Mouse (Mus musculus) CH12.LX (cell line): ENCODE measurements around the gene Tmem54. TPM values are rescaled to one million over a fixed set of nuclear protein-coding genes. Genes with fewer than 3 reads are reported as not detected.

ENCODE experiments used
- DNase-seq: peaks from one replicate; pipeline ENCODE4 v3.0.0-alpha.2; 2013; ENCODE audit errors: extremely low read depth
- H3K27ac ChIP-seq: 2 replicates; pipeline ENCODE4 v1.5.1; 2012; ENCODE audit warnings: low read depth, mild to moderate bottlenecking, control low read depth, moderate library complexity; ENCODE audit not compliant: insufficient read depth
- H3K27me3 ChIP-seq: replicated peaks from 2 replicates; pipeline ENCODE3; 2012; ENCODE audit warnings: inconsistent platforms
- H3K36me3 ChIP-seq, 2 experiments: replicated peaks in 1 of 2; 2 replicates each; pipeline versions ENCODE3 to v1.6.1; 2012; ENCODE audit warnings: inconsistent platforms in 1 of 2, low read length in 1 of 2, mild to moderate bottlenecking in 1 of 2, mixed read lengths in 1 of 2, moderate library complexity in 1 of 2; ENCODE audit not compliant: control insufficient read depth in 1 of 2, insufficient read depth in 1 of 2
- H3K4me1 ChIP-seq, 2 experiments: 2 replicates each; pipeline ENCODE4 v1.6.1; 2012; ENCODE audit warnings: inconsistent platforms in 1 of 2, moderate library complexity in 1 of 2; ENCODE audit not compliant: insufficient read depth in 2 of 2, control insufficient read depth in 1 of 2
- H3K4me2 ChIP-seq: 2 replicates; pipeline ENCODE4 v1.6.1; 2012; ENCODE audit warnings: low read depth, mild to moderate bottlenecking, control low read depth; ENCODE audit not compliant: poor library complexity, insufficient read depth, severe bottlenecking
- H3K4me3 ChIP-seq, 3 experiments: fragments of 150-350 bp in 1 of 3; sonication (generic) in 1 of 3; replicated peaks in 1 of 3; 2 replicates each; pipeline versions ENCODE3 to v1.5.1; 2011 to 2012; ENCODE audit warnings: low read depth in 2 of 3, low read length in 2 of 3, mild to moderate bottlenecking in 2 of 3, moderate library complexity in 2 of 3, control low read depth in 1 of 3, improper control_type of control experiment in 1 of 3, inconsistent platforms in 1 of 3, mixed read lengths in 1 of 3; ENCODE audit not compliant: poor library complexity in 1 of 3
- H3K79me2 ChIP-seq: replicated peaks from 2 replicates; pipeline ENCODE4 v1.6.1; 2012; ENCODE audit warnings: mild to moderate bottlenecking, moderate library complexity; ENCODE audit not compliant: control insufficient read depth, poor library complexity, insufficient read depth, severe bottlenecking; ENCODE audit errors: extremely low read depth
- H3K9ac ChIP-seq: 2 replicates; pipeline ENCODE4 v1.6.1; 2012; ENCODE audit warnings: low read depth, mild to moderate bottlenecking, control low read depth, moderate library complexity; ENCODE audit not compliant: insufficient read depth
- H3K9me3 ChIP-seq: replicated peaks from 2 replicates; pipeline ENCODE3; 2012; ENCODE audit warnings: low read length, inconsistent platforms, mixed read lengths
- CHD1 ChIP-seq: IDR thresholded peaks from 2 replicates; pipeline ENCODE4 v1.6.1; 2012; ENCODE audit warnings: low read depth, low read length, improper control_type of control experiment, inconsistent platforms
- CTCF ChIP-seq, 2 experiments: IDR thresholded peaks in 1 of 2; conservative IDR thresholded peaks in 1 of 2; 2 replicates each; pipeline ENCODE4 v1.5.1; 2011 to 2012; ENCODE audit warnings: low read depth in 2 of 2, low read length in 2 of 2, improper control_type of control experiment in 1 of 2, inconsistent platforms in 1 of 2, mild to moderate bottlenecking in 1 of 2, moderate library complexity in 1 of 2
- EP300 ChIP-seq: IDR thresholded peaks from 2 replicates; pipeline ENCODE4 v1.6.1; 2011; ENCODE audit warnings: low read length, improper control_type of control experiment
- ETS1 ChIP-seq: conservative IDR thresholded peaks from 2 replicates; pipeline ENCODE4 v1.6.1; 2012; ENCODE audit warnings: low read depth, mild to moderate bottlenecking, inconsistent platforms, low read length, improper control_type of control experiment, moderate library complexity
- GABPA ChIP-seq: IDR thresholded peaks from 2 replicates; pipeline ENCODE4 v1.6.1; 2012; ENCODE audit warnings: low read depth, low read length, improper control_type of control experiment, inconsistent platforms; ENCODE audit not compliant: insufficient replicate concordance
- HCFC1 ChIP-seq: IDR thresholded peaks from 2 replicates; pipeline ENCODE4 v1.6.1; 2012; ENCODE audit warnings: low read depth, mild to moderate bottlenecking, inconsistent platforms, low read length, improper control_type of control experiment
- IRF4 ChIP-seq: IDR thresholded peaks from 2 replicates; pipeline ENCODE4 v1.6.1; 2014; ENCODE audit warnings: low read depth, mild to moderate bottlenecking, inconsistent platforms, low read length, improper control_type of control experiment
- KAT2A ChIP-seq: IDR thresholded peaks from 2 replicates; pipeline ENCODE4 v1.6.1; 2012; ENCODE audit warnings: low read length, improper control_type of control experiment, inconsistent platforms; ENCODE audit not compliant: insufficient replicate concordance
- MAFK ChIP-seq: IDR thresholded peaks from 2 replicates; pipeline ENCODE4 v1.6.1; 2011; ENCODE audit warnings: low read length, improper control_type of control experiment; ENCODE audit not compliant: insufficient replicate concordance
- MAX ChIP-seq: IDR thresholded peaks from 2 replicates; pipeline ENCODE4 v1.6.1; 2011; ENCODE audit warnings: low read length, improper control_type of control experiment
- MXI1 ChIP-seq: IDR thresholded peaks from 2 replicates; pipeline ENCODE4 v1.6.1; 2011; ENCODE audit warnings: mild to moderate bottlenecking, low read depth, low read length, improper control_type of control experiment
- MYC ChIP-seq: IDR thresholded peaks from 2 replicates; pipeline ENCODE4 v1.6.1; 2011; ENCODE audit warnings: low read depth, mild to moderate bottlenecking, improper control_type of control experiment, low read length
- PAX5 ChIP-seq: IDR thresholded peaks from 2 replicates; pipeline ENCODE4 v1.6.1; 2012; ENCODE audit warnings: low read length, inconsistent platforms, mixed read lengths
- POLR2AphosphoS2 ChIP-seq: IDR thresholded peaks from 2 replicates; pipeline ENCODE4 v1.6.1; 2011; ENCODE audit warnings: low read depth, low read length, improper control_type of control experiment
- SIN3A ChIP-seq: IDR thresholded peaks from 2 replicates; pipeline ENCODE4 v1.6.1; 2012; ENCODE audit warnings: low read length, improper control_type of control experiment, inconsistent platforms
- TBP ChIP-seq: conservative IDR thresholded peaks from 2 replicates; pipeline ENCODE4 v1.6.1; 2011; ENCODE audit warnings: low read depth, low read length, improper control_type of control experiment
- TCF12 ChIP-seq: IDR thresholded peaks from 2 replicates; pipeline ENCODE4 v1.6.1; 2014; ENCODE audit warnings: low read depth, mild to moderate bottlenecking, inconsistent platforms, low read length, improper control_type of control experiment
- ZKSCAN1 ChIP-seq: IDR thresholded peaks from 2 replicates; pipeline ENCODE4 v1.6.1; 2012; ENCODE audit warnings: low read depth, inconsistent platforms, low read length, improper control_type of control experiment, borderline replicate concordance
- ZMIZ1 ChIP-seq: IDR thresholded peaks from 2 replicates; pipeline ENCODE4 v1.6.1; 2012; ENCODE audit warnings: low read depth, mild to moderate bottlenecking, inconsistent platforms, low read length, improper control_type of control experiment
- ZNF384 ChIP-seq: IDR thresholded peaks from 2 replicates; pipeline ENCODE4 v1.6.1; 2012; ENCODE audit warnings: low read depth, low read length, improper control_type of control experiment, inconsistent platforms
- dilution Hi-C: fragments of 300-500 bp; cut with MboI; formaldehyde crosslinking; loops from 2 replicates; pipeline ENCODE4 v1.14.3; 2020; ENCODE audit warnings: low sequenced_read_pairs; ENCODE audit not compliant: extremely low pct_unique_long_range_greater_than_20kb, extremely low pct_ligation_motif_present
- in situ Hi-C: fragments of 300-500 bp; cut with MboI; formaldehyde crosslinking; loops from 3 replicates; pipeline ENCODE4 v1.14.3; 2019; ENCODE audit warnings: low sequenced_read_pairs, low pct_ligation_motif_present, low pct_unique_long_range_greater_than_20kb, mixed read lengths
- polyA plus RNA-seq: library from polyadenylated mRNA; unstranded; fragments of >175 nt; gene quantifications from 2 replicates; pipeline ENCODE4 v1.2.1, GENCODE M21; 2012; ENCODE audit warnings: low read depth; ENCODE audit not compliant: insufficient read length
- total RNA-seq, 2 experiments: library from RNA; depleted of rRNA; stranded (reverse); fragments of 300-350 nt in 1 of 2; fragments of >200 nt in 1 of 2; gene quantifications; 2 replicates each; pipeline ENCODE4 v1.2.3; 2012 to 2014

Tmem54 gene
- total and polyA plus RNA-seq, 3 experiments: not detected

- H3K9ac ChIP-seq: no peak overlapping the region
- DNase-seq: no peak
- dilution Hi-C loops: no loop called here
- peaks cover 3 to 21% of the 10 kb centered on the region in 2 experiments for H3K36me3 ChIP-seq
- peak overlapping the region; percentile 17; the same call in 1 of the 2 replicates for H3K4me2 ChIP-seq
- H3K9me3 ChIP-seq: no peaks in the 10 kb centered on the region
- in situ Hi-C loops: no loop called here
- H3K27me3 ChIP-seq: no peaks in the 10 kb centered on the region
- H3K79me2 ChIP-seq: peaks cover 5% of the 10 kb centered on the region; the same call in 1 of the 2 replicates
- H3K4me3 ChIP-seq: no peak overlapping the region
- no peak for TF ChIP-seq ZMIZ1
- no peak for TF ChIP-seq GABPA
- no peak for TF ChIP-seq POLR2AphosphoS2
- peak; percentile 16; the same call in 1 of the 2 replicates for TF ChIP-seq ETS1
- no peak for TF ChIP-seq MAX
- TF ChIP-seq, all 38 proteins: peak for 1
- Histone ChIP-seq H3K4me1 (peaks cover 9 to 49% of the 10 kb centered on the region in 2 experiments), H3K27ac (no peak overlapping the region)
Observed at GRCm38 (mm10) chr4:129067638-129068415, 37.5 kb upstream of the Tmem54 start.

GRCm38 (mm10) chr4:129068848-129069247, 36.5 kb upstream of the Tmem54 start:
- Histone ChIP-seq H3K9me3 (no peaks in the 10 kb centered on the region), H3K4me3 (no peak overlapping the region), H3K27ac (no peak overlapping the region), H3K36me3 (peaks cover 11 to 31% of the 10 kb centered on the region in 2 experiments), H3K27me3 (no peaks in the 10 kb centered on the region), H3K79me2 (peaks cover 5% of the 10 kb centered on the region; the same call in 1 of the 2 replicates), H3K4me2 (no peak overlapping the region), H3K9ac (no peak overlapping the region), H3K4me1 (peaks cover 6 to 40% of the 10 kb centered on the region in 2 experiments)
- in situ Hi-C loops (no loop called here), dilution Hi-C loops (no loop called here)
- TF ChIP-seq MAX: no peak
- no peak for TF ChIP-seq MYC
- no peak for TF ChIP-seq ZKSCAN1
- no peak for TF ChIP-seq CTCF (conservative IDR thresholded peaks at IDR 0.05 in 1 of 2, IDR thresholded peaks at IDR 0.05 in 1 of 2; ENCODE audit: low read depth in 2 of 2, low read length in 2 of 2)
- TF ChIP-seq HCFC1: no peak
- no peak for TF ChIP-seq KAT2A
- TF ChIP-seq ZNF384: no peak
- TF ChIP-seq TCF12: no peak
- no peak for TF ChIP-seq TBP
- no peak for TF ChIP-seq IRF4
- TF ChIP-seq CHD1: no peak
- TF ChIP-seq SIN3A: no peak
- no peak for TF ChIP-seq PAX5
- no peak for TF ChIP-seq MAFK
- no peak for TF ChIP-seq MXI1
- TF ChIP-seq EP300: no peak
- no peak for DNase-seq
